Mouse (Mus musculus) heart, embryonic 10.5 days (tissue): ENCODE results near the gene Rbm20. TPM values are rescaled to one million over a fixed set of nuclear protein-coding genes. Genes with fewer than 3 reads are reported as not detected.

Source experiments
- DNase-seq: peaks from one replicate; pipeline ENCODE4 v3.0.0-alpha.2; 2017; ENCODE audit warnings: low spot score
- H3K27ac ChIP-seq: fragments of 300-500 bp; sonication (generic); 2 replicates; pipeline ENCODE4 v1.5.1; 2016; ENCODE audit warnings: mild to moderate bottlenecking
- H3K27me3 ChIP-seq: fragments of 300-500 bp; sonication (generic); 2 replicates; pipeline ENCODE4 v1.6.1; 2016; ENCODE audit warnings: mild to moderate bottlenecking; ENCODE audit not compliant: poor library complexity, insufficient read depth, severe bottlenecking
- H3K36me3 ChIP-seq: fragments of 300-500 bp; sonication (generic); 2 replicates; pipeline ENCODE4 v1.6.1; 2016; ENCODE audit warnings: mild to moderate bottlenecking, moderate library complexity
- H3K4me1 ChIP-seq: fragments of 300-500 bp; sonication (generic); 2 replicates; pipeline ENCODE4 v1.6.1; 2016; ENCODE audit warnings: mild to moderate bottlenecking
- H3K4me3 ChIP-seq: fragments of 300-500 bp; sonication (generic); 2 replicates; pipeline ENCODE4 v1.5.1; 2016; ENCODE audit warnings: mild to moderate bottlenecking, moderate library complexity
- H3K9me3 ChIP-seq: fragments of 300-500 bp; sonication (generic); 2 replicates; pipeline ENCODE4 v1.6.1; 2016; ENCODE audit warnings: mild to moderate bottlenecking, moderate library complexity
- WGBS: fragments of 180-500 bp; shearing (Covaris S2); methylation state at CpG from one replicate; pipeline ENCODE4 v1.1.7; 2016; 5-methylcytosine and 5-hydroxymethylcytosine counted together
- polyA plus RNA-seq: library from polyadenylated mRNA; unstranded; fragments of >200 nt; fragmentation: Nextera tagmentation; extraction: Ambion mirVana; gene quantifications from 2 replicates; pipeline ENCODE4 v1.2.1, GENCODE M21; 2016

Gene Rbm20
- polyA plus RNA-seq, 1 experiment from 2014 or later, result 18.3 TPM

- no peaks in the 10 kb centered on the region for H3K36me3 ChIP-seq
- no peaks in the 10 kb centered on the region for H3K9me3 ChIP-seq
- 78% methylated on average over 9 of the region's 9 CpGs for WGBS
- H3K27ac ChIP-seq, result peak overlapping the region; percentile 97
- H3K27me3 ChIP-seq, result peaks cover 34% of the 10 kb centered on the region
- peak; percentile 53 for DNase-seq
- H3K4me3 ChIP-seq, result peak overlapping the region; percentile 87
- peaks cover 50% of the 10 kb centered on the region for H3K4me1 ChIP-seq
Observed at GRCm38 (mm10) chr19:53679194-53679593, 2.1 kb downstream of the Rbm20 start.

GRCm38 (mm10) chr19:53679981-53680380 lies 2.9 kb downstream of the Rbm20 start:
- Histone ChIP-seq H3K4me3 (peak overlapping the region; percentile 87), H3K36me3 (peaks cover 2% of the 10 kb centered on the region; the same call in 1 of the 2 replicates), H3K27ac (peak overlapping the region; percentile 97), H3K27me3 (peaks cover 26% of the 10 kb centered on the region), H3K4me1 (peaks cover 44% of the 10 kb centered on the region), H3K9me3 (no peaks in the 10 kb centered on the region)
- 65% methylated on average over 7 of the region's 7 CpGs for WGBS
- DNase-seq, result peak; percentile 66

GRCm38 (mm10) chr19:53682427-53682826 lies 5.3 kb downstream of the Rbm20 start:
- H3K4me1 ChIP-seq, result peaks cover 30% of the 10 kb centered on the region
- WGBS, result 27% methylated on average over 8 of the region's 8 CpGs
- no peaks in the 10 kb centered on the region for H3K9me3 ChIP-seq
- peak overlapping the region; percentile 87 for H3K4me3 ChIP-seq
- DNase-seq, result no peak
- peaks cover 3% of the 10 kb centered on the region; the same call in 1 of the 2 replicates for H3K36me3 ChIP-seq
- H3K27ac ChIP-seq, result peak overlapping the region; percentile 72
- H3K27me3 ChIP-seq, result 0 out of 2 replicates have a peak, but pooled peaks cover 2% of the 10 kb centered on the region

- Histone ChIP-seq H3K4me3 (no peak overlapping the region), H3K4me1 (peaks cover 28% of the 10 kb centered on the region), H3K27me3 (no peaks in the 10 kb centered on the region), H3K27ac (peak overlapping the region; percentile 29), H3K9me3 (no peaks in the 10 kb centered on the region), H3K36me3 (peaks cover 13% of the 10 kb centered on the region; the same call in 1 of the 2 replicates)
- 78% methylated on average over 5 of the region's 5 CpGs for WGBS
- no peak for DNase-seq
Observed at GRCm38 (mm10) chr19:53687592-53687991, 10.5 kb downstream of the Rbm20 start.

- Histone ChIP-seq H3K4me1 (peaks cover 26% of the 10 kb centered on the region), H3K36me3 (peaks cover 10% of the 10 kb centered on the region; the same call in 1 of the 2 replicates), H3K27me3 (no peaks in the 10 kb centered on the region), H3K27ac (no peak overlapping the region), H3K9me3 (no peaks in the 10 kb centered on the region), H3K4me3 (no peak overlapping the region)
- no peak for DNase-seq
- WGBS, result 76% methylated on average over 10 of the region's 10 CpGs
Observed at GRCm38 (mm10) chr19:53690816-53691215, 13.7 kb downstream of the Rbm20 start.

GRCm38 (mm10) chr19:53694020-53694419 lies 16.9 kb downstream of the Rbm20 start:
- Histone ChIP-seq H3K9me3 (no peaks in the 10 kb centered on the region), H3K27me3 (no peaks in the 10 kb centered on the region), H3K36me3 (0 out of 2 replicates have a peak, but pooled peaks cover under 1% of the 10 kb centered on the region), H3K4me3 (no peak overlapping the region), H3K4me1 (peaks cover 48% of the 10 kb centered on the region), H3K27ac (no peak overlapping the region)
- WGBS, result 23% methylated on average over 1 of the region's 1 CpGs
- DNase-seq, result no peak

DNA sequence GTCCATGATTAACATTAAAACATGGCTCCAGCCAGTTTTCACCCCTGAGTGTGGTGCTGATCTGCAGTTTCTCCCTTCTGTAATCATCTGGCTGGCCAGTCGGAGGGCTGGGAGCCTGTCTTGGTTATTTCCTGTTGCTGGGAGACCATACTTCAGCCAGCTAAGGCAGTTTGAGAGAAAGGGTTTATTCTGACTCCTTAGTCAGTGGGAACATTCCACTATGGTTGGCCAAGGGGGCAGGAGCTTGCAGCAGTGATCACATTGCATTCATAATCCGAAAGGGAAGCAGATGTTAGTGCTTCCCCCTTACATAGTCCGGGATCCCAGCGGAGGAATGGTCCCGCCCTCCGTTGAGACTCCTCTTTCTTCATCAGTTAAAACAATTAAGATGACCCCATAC lies 19.0 kb downstream of the Rbm20 start:
- Histone ChIP-seq H3K4me1 (peaks cover 63% of the 10 kb centered on the region), H3K27ac (peak overlapping the region; percentile 86; the same call in 1 of the 2 replicates)
- 68% methylated on average over 6 of the region's 6 CpGs for WGBS

DNA sequence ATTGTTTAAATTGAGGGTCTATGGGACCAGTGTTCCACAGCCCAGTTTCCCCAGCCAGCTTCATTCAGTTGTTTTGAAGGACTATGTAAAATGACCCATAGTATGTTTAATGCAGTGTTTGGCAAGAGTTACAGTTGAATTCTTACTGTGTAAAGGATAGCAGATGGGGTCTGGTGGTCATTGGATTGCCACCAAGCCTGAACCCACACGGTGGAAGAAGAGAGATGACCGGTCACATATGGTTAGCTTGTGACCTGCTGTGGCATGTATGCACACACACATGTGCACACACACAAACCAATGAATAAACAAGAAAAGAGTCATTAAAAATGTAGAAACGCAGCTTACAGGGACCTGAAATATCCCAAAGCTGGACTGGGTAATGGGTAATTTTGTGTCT lies 19.5 kb downstream of the Rbm20 start:
- H3K9me3 ChIP-seq, result no peaks in the 10 kb centered on the region
- peaks cover 67% of the 10 kb centered on the region for H3K4me1 ChIP-seq
- DNase-seq, result no peak
- no peaks in the 10 kb centered on the region for H3K27me3 ChIP-seq
- no peaks in the 10 kb centered on the region for H3K36me3 ChIP-seq
- peak overlapping the region; percentile 86 for H3K27ac ChIP-seq
- no peak overlapping the region for H3K4me3 ChIP-seq
- 85% methylated on average over 3 of the region's 3 CpGs for WGBS

More for the DNA sequence above, 19.0 kb downstream of the Rbm20 start:
- Histone ChIP-seq H3K9me3 (no peaks in the 10 kb centered on the region), H3K36me3 (no peaks in the 10 kb centered on the region), H3K27me3 (no peaks in the 10 kb centered on the region), H3K4me3 (no peak overlapping the region)
- no peak for DNase-seq

GRCm38 (mm10) chr19:53697376-53698126 lies 20.4 kb downstream of the Rbm20 start:
- Histone ChIP-seq H3K27me3 (no peaks in the 10 kb centered on the region), H3K27ac (peak overlapping the region; percentile 86), H3K4me1 (peaks cover 63% of the 10 kb centered on the region), H3K36me3 (no peaks in the 10 kb centered on the region), H3K9me3 (no peaks in the 10 kb centered on the region), H3K4me3 (peak overlapping the region; percentile 43)
- WGBS, result 30% methylated on average over 24 of the region's 24 CpGs
- no peak for DNase-seq

DNA sequence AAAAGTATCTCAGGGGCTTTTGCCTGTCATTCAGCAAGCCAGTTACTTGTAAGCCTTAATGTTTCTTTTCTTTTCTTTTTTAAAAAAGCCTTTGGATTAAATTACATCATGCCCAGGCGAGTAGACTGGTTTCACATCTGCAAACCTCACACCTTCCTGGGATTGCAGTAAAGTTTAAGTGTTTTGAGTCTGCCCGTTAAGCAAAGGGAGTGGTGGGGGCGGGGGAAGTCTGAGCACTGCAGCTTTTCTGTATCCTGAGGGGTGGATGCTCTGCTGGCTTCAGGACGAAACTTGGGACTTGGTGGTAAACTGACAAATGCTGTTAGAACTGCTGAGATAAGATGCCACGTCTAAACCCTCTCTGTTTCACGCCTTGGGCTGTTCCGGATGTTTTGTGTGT lies 22.6 kb downstream of the Rbm20 start:
- DNase-seq, result no peak
- Histone ChIP-seq H3K4me1 (peaks cover 69% of the 10 kb centered on the region), H3K27ac (peak overlapping the region; percentile 52; the same call in 1 of the 2 replicates), H3K9me3 (no peaks in the 10 kb centered on the region), H3K36me3 (no peaks in the 10 kb centered on the region), H3K4me3 (no peak overlapping the region), H3K27me3 (no peaks in the 10 kb centered on the region)
- WGBS, result 20% methylated on average over 7 of the region's 7 CpGs

DNA sequence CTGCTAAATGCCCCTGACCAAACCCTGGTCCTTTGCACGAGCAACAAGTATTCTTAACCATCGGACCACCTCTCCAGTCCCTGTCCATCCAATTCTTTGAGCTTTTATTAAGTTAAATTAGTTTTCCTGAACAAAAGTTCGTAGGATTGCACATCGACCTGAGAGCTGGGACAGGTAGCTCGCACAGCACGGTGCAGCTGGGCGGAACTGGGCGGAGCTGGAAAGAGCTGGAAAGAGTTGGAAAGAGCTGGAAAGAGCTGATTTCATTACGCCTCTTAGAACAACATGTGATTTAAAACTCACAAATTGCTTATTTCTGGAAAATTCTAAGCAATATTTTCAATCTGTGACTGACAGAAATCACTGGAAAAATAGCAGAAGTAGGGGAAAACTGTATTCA lies 24.3 kb downstream of the Rbm20 start:
- H3K9me3 ChIP-seq, result no peaks in the 10 kb centered on the region
- peaks cover 67% of the 10 kb centered on the region for H3K4me1 ChIP-seq
- 83% methylated on average over 9 of the region's 9 CpGs for WGBS
- DNase-seq, result no peak
- H3K36me3 ChIP-seq, result no peaks in the 10 kb centered on the region
- H3K27me3 ChIP-seq, result no peaks in the 10 kb centered on the region
- H3K4me3 ChIP-seq, result no peak overlapping the region
- H3K27ac ChIP-seq, result no peak overlapping the region

DNA sequence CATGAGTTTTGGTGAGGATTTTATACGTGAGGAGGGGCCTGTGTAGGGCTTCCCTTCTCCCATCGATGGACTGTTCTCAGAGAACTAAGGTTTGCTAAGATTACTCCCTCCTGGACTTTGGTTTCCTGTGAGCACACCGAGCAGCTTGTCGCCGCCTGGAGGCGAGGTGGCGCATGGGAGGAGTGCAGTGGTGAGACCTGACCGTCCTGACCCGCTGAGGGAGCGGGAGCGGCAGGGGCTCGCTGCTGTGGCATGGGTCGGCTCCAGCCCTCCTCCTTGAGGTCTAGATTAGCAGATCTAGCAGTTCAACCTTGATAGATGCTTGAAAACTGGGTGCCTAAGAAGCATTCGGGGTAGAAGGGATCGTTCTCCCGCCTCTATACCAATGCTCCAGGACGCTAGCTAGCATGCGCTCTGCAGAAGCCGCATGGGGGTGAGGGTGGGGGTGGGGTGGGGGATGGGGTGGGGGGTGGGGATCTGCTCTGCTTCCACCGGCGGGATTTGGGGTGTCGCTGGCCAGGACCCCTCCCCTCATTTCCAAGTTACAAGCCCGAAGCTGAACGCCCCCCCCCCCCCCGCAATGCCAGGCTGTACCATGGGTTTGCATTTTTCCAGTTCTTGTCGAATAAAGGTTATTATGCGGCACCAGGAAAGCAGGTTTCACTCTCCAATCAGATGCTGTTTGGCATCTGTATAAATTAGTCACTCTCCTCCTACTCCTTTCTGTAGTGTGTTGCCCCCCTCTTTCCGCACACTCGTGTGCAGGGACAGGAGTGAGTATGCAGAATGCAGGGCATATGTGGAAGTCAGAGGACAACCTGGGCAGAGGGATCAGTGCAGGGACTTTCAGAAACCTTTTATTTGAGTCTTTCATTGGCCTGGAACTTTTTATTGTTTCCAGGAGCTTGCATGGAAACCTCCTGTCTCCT lies 28.1 kb downstream of the Rbm20 start:
- Histone ChIP-seq H3K27me3 (no peaks in the 10 kb centered on the region), H3K4me1 (peaks cover 52% of the 10 kb centered on the region), H3K4me3 (peak overlapping the region; percentile 53), H3K36me3 (no peaks in the 10 kb centered on the region; the same call in 1 of the 2 replicates), H3K9me3 (0 out of 2 replicates have a peak, but pooled peaks cover 3% of the 10 kb centered on the region), H3K27ac (peak overlapping the region; percentile 86)
- 9% methylated on average over 29 of the region's 29 CpGs for WGBS
- peak; percentile 83 for DNase-seq
